Mouse (Mus musculus) neural tube, embryonic 15.5 days (tissue): ENCODE data around the gene Banp. TPM values are rescaled to one million over a fixed set of nuclear protein-coding genes. Genes with fewer than 3 reads are reported as not detected.
A peak's percentile ranks its signal among the peaks of the same experiment; 100 is the strongest.

ENCODE experiments used
- ATAC-seq: fragments of 200-750 bp; cut with Nextera tagmentation; 2 replicates; pipeline ENCODE4 v1.8.0; 2017; ENCODE audit warnings: mild to moderate bottlenecking, moderate TSS enrichment, moderate library complexity; ENCODE audit not compliant: low FRiP score
- H3K27ac ChIP-seq: fragments of 300-500 bp; sonication (generic); replicated peaks from 2 replicates; pipeline ENCODE4 v1.5.1; 2015; ENCODE audit warnings: mild to moderate bottlenecking, inconsistent platforms
- H3K27me3 ChIP-seq: fragments of 300-500 bp; sonication (generic); replicated peaks from 2 replicates; pipeline ENCODE4 v1.6.1; 2015; ENCODE audit warnings: inconsistent platforms
- H3K36me3 ChIP-seq: fragments of 300-500 bp; sonication (generic); 2 replicates; pipeline ENCODE4 v1.6.1; 2015; ENCODE audit warnings: inconsistent platforms
- H3K4me1 ChIP-seq: fragments of 300-500 bp; sonication (generic); 2 replicates; pipeline ENCODE4 v1.6.1; 2015; ENCODE audit warnings: inconsistent platforms
- H3K4me2 ChIP-seq: fragments of 300-500 bp; sonication (generic); 2 replicates; pipeline ENCODE4 v1.6.1; 2015; ENCODE audit warnings: inconsistent platforms, mild to moderate bottlenecking, moderate library complexity
- H3K4me3 ChIP-seq: fragments of 300-500 bp; sonication (generic); replicated peaks from 2 replicates; pipeline ENCODE4 v1.5.1; 2015; ENCODE audit warnings: mild to moderate bottlenecking, inconsistent platforms
- H3K9ac ChIP-seq: fragments of 300-500 bp; sonication (generic); replicated peaks from 2 replicates; pipeline ENCODE4 v1.6.1; 2015; ENCODE audit warnings: mild to moderate bottlenecking, inconsistent platforms
- H3K9me3 ChIP-seq: fragments of 300-500 bp; sonication (generic); replicated peaks from 2 replicates; pipeline ENCODE4 v1.6.1; 2016; ENCODE audit warnings: inconsistent platforms
- WGBS: fragments of 180-500 bp; shearing (Covaris S2); methylation state at CpG from one replicate; pipeline ENCODE4 v1.1.7; 2015; ENCODE audit warnings: mixed read lengths; 5-methylcytosine and 5-hydroxymethylcytosine counted together
- polyA plus RNA-seq: library from polyadenylated mRNA; unstranded; fragments of >200 nt; fragmentation: Nextera tagmentation; extraction: Ambion mirVana; gene quantifications from 2 replicates; pipeline ENCODE4 v1.2.1, GENCODE M21; 2015

Gene Banp
- polyA plus RNA-seq, 1 experiment from 2014 or later: 52.8 TPM

- H3K9me3 ChIP-seq: no peaks in the 10 kb centered on the region
- ATAC-seq: no peak
- 29% methylated on average over 7 of the region's 7 CpGs for WGBS
- H3K4me2 ChIP-seq: no peak overlapping the region
- H3K9ac ChIP-seq: 0 out of 2 replicates have a peak overlapping the region, but pooled peaks have one; percentile 11
- H3K27me3 ChIP-seq: no peaks in the 10 kb centered on the region
- H3K36me3 ChIP-seq: peaks cover 13% of the 10 kb centered on the region
- H3K4me3 ChIP-seq: no peak overlapping the region
- no peak overlapping the region for H3K27ac ChIP-seq
- H3K4me1 ChIP-seq: peaks cover 23% of the 10 kb centered on the region
Measured at GRCm38 (mm10) chr8:122030965-122031364, 81.4 kb downstream of the Banp start.

DNA sequence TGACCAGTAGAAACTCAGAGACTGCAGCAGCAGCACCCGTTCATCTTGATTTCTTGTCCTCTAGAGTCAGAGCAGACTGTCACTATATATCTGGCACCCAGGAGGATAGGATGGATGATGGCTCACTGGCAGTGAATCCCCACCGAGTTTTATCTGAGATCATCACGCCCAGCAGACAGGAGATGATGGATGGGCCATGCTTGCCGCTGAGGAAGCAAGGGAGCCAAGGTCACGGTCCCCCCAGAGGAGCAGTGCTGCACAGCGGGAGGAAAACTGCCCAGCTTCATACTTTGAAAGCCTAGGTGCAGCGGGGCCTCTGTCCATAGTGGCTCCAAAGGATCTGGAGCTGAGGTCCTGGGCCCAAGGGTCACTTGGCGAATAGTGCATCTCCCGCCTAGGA lies 83.2 kb downstream of the Banp start:
- peak overlapping the region; percentile 54 for H3K27ac ChIP-seq
- H3K4me1 ChIP-seq: peaks cover 23% of the 10 kb centered on the region
- H3K4me3 ChIP-seq: no peak overlapping the region
- no peak overlapping the region for H3K9ac ChIP-seq
- H3K4me2 ChIP-seq: no peak overlapping the region
- no peaks in the 10 kb centered on the region for H3K9me3 ChIP-seq
- no peaks in the 10 kb centered on the region for H3K27me3 ChIP-seq
- WGBS: 42% methylated on average over 9 of the region's 9 CpGs
- peak; percentile 45; the same call in 1 of the 2 replicates for ATAC-seq
- H3K36me3 ChIP-seq: no peaks in the 10 kb centered on the region

DNA sequence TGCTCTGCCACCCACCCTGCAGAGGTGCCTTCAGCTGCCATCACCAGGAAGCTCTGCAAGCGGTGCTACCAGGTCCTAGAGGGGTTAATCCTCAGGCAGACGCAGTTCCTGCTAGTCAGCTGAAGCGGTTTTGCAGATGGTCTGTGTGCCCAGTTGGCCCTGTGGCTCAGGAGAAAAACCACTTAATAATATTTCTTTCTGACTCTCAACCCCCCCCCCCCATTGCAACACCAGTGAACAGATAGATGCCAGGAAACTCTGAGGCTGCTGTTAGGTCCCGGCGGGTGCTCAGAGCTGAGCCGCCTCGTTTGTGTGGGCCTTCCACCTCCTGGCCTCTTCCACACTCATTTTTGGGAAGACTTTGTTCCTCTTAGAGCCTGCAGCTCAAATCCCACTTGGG lies 86.0 kb downstream of the Banp start:
- Histone ChIP-seq H3K4me1 (peaks cover 22% of the 10 kb centered on the region), H3K4me2 (no peak overlapping the region), H3K9me3 (no peaks in the 10 kb centered on the region), H3K9ac (no peak overlapping the region), H3K27me3 (no peaks in the 10 kb centered on the region), H3K4me3 (no peak overlapping the region), H3K36me3 (no peaks in the 10 kb centered on the region), H3K27ac (no peak overlapping the region)
- ATAC-seq: no peak
- 81% methylated on average over 7 of the region's 7 CpGs for WGBS

GRCm38 (mm10) chr8:122036325-122036724 lies 86.8 kb downstream of the Banp start:
- ATAC-seq: no peak

DNA sequence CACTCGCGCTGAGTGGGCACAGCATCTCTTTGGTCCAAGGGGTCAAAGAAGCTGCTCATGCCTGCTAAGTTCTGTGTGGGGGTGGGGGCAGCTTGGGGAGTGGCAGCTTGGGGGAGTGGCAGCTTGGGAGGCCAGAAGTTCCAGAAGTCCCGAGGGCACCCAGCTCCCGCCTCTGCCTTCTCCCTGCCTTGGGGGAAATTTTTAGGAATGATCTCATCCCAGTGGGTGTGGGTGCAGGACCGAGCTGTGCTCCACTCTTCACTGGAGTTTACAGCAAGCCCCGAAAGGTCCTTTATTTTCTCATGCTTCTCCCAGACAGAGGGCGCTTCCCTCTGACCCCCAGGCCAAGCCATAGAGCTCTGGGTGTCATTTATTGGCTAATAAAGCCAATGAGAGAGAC lies 87.7 kb downstream of the Banp start:
- ATAC-seq: no peak
- no peaks in the 10 kb centered on the region for H3K27me3 ChIP-seq
- H3K4me3 ChIP-seq: no peak overlapping the region
- WGBS: 72% methylated on average over 7 of the region's 7 CpGs
- H3K27ac ChIP-seq: no peak overlapping the region
- H3K9ac ChIP-seq: no peak overlapping the region
- no peaks in the 10 kb centered on the region for H3K36me3 ChIP-seq
- H3K4me2 ChIP-seq: no peak overlapping the region
- H3K9me3 ChIP-seq: no peaks in the 10 kb centered on the region
- H3K4me1 ChIP-seq: peaks cover 7% of the 10 kb centered on the region

More at GRCm38 (mm10) chr8:122036325-122036724, 86.8 kb downstream of the Banp start:
- no peak overlapping the region for H3K4me3 ChIP-seq
- WGBS: 81% methylated on average over 6 of the region's 6 CpGs
- H3K27ac ChIP-seq: no peak overlapping the region
- H3K27me3 ChIP-seq: no peaks in the 10 kb centered on the region
- no peaks in the 10 kb centered on the region for H3K9me3 ChIP-seq
- no peaks in the 10 kb centered on the region for H3K36me3 ChIP-seq
- no peak overlapping the region for H3K4me2 ChIP-seq
- no peak overlapping the region for H3K9ac ChIP-seq
- H3K4me1 ChIP-seq: peaks cover 14% of the 10 kb centered on the region

GRCm38 (mm10) chr8:122038076-122038475 lies 88.5 kb downstream of the Banp start:
- 92% methylated on average over 6 of the region's 6 CpGs for WGBS
- no peaks in the 10 kb centered on the region for H3K9me3 ChIP-seq
- no peaks in the 10 kb centered on the region for H3K27me3 ChIP-seq
- H3K27ac ChIP-seq: no peak overlapping the region
- H3K4me1 ChIP-seq: no peaks in the 10 kb centered on the region
- ATAC-seq: no peak
- H3K9ac ChIP-seq: no peak overlapping the region
- no peaks in the 10 kb centered on the region for H3K36me3 ChIP-seq
- no peak overlapping the region for H3K4me2 ChIP-seq
- H3K4me3 ChIP-seq: no peak overlapping the region

DNA sequence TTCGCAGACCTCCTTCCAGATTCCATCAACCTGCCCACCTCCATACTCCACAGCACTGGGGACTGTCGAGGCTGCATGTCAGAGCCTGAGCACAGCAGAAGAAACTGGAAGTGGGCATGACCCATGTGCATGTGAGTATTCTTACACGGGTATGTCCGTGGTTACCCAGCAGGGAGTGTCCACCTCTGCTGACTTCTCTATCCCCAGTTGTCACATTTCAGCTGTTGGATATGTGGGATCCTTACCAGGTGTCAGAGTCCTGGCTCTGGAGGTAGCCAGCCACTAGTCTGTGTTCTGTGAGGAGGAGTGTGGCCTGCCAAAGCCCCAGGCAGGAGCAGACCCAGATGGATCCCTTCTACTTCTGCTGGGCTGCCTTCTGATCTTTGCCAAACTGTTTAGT lies 89.9 kb downstream of the Banp start:
- H3K9me3 ChIP-seq: no peaks in the 10 kb centered on the region

GRCm38 (mm10) chr8:122047206-122047870 lies 97.8 kb downstream of the Banp start:
- 68% methylated on average over 15 of the region's 15 CpGs for WGBS

More for the DNA sequence above, 89.9 kb downstream of the Banp start:
- ATAC-seq: no peak
- no peak overlapping the region for H3K9ac ChIP-seq
- H3K4me2 ChIP-seq: no peak overlapping the region
- H3K4me3 ChIP-seq: no peak overlapping the region
- H3K4me1 ChIP-seq: no peaks in the 10 kb centered on the region
- no peaks in the 10 kb centered on the region; the same call in 1 of the 2 replicates for H3K27me3 ChIP-seq
- WGBS: 82% methylated on average over 4 of the region's 4 CpGs
- H3K27ac ChIP-seq: no peak overlapping the region
- no peaks in the 10 kb centered on the region for H3K36me3 ChIP-seq

DNA sequence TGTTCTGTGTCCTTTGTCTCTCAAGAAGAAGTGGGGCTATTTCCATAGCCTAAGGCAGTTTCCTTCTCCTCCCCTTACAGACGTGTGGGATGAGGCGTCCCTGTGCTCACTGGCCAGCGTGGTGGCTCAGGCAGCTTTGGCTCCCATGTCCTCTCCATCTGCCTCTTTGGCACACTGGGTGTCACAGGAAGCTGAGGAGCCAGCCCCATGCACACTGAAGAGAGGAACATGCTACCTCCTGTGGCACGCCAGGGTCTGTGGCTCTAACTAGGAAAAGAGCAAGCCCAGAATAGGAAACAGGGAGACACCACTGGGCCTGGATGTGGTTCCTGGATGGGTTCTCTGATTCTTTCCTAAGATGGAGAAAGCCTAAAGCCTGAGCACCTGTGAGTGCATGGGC lies 99.7 kb downstream of the Banp start:
- no peak overlapping the region for H3K27ac ChIP-seq
- H3K4me1 ChIP-seq: peaks cover 4% of the 10 kb centered on the region; the same call in 1 of the 2 replicates
- H3K4me2 ChIP-seq: no peak overlapping the region
- H3K9ac ChIP-seq: no peak overlapping the region
- 91% methylated on average over 4 of the region's 4 CpGs for WGBS
- H3K9me3 ChIP-seq: no peaks in the 10 kb centered on the region
- no peak overlapping the region for H3K4me3 ChIP-seq
- no peak for ATAC-seq
- H3K27me3 ChIP-seq: no peaks in the 10 kb centered on the region; the same call in 1 of the 2 replicates
- no peaks in the 10 kb centered on the region for H3K36me3 ChIP-seq

More at GRCm38 (mm10) chr8:122047206-122047870, 97.8 kb downstream of the Banp start:
- H3K27me3 ChIP-seq: no peaks in the 10 kb centered on the region; the same call in 1 of the 2 replicates
- H3K4me3 ChIP-seq: no peak overlapping the region
- H3K9ac ChIP-seq: no peak overlapping the region
- no peak for ATAC-seq
- no peaks in the 10 kb centered on the region for H3K36me3 ChIP-seq
- H3K4me2 ChIP-seq: no peak overlapping the region
- H3K9me3 ChIP-seq: no peaks in the 10 kb centered on the region
- H3K27ac ChIP-seq: no peak overlapping the region
- 0 out of 2 replicates have a peak, but pooled peaks cover 2% of the 10 kb centered on the region for H3K4me1 ChIP-seq

DNA sequence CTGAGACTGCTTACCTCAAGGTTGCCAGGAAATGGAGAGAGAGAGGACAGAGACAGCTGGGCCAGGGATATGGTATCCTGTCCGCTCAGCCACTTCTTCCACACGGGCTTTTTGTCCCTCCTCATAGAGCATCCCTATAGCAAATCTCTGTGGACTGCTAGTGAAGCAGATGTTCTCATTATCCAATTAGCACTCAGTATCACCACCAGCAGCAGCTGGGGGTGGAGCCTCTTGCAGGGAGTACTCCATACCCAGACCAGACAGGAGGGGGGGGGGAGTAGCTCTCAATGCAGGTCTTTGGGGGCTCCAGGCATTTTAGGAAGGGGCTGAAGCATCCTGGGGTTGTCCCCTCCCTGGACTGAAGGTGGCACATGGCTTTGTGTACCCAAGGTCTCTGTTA lies 100.4 kb downstream of the Banp start:
- no peak for ATAC-seq
- 39% methylated on average over 2 of the region's 2 CpGs for WGBS
- Histone ChIP-seq H3K9ac (no peak overlapping the region), H3K27ac (no peak overlapping the region), H3K27me3 (no peaks in the 10 kb centered on the region), H3K9me3 (no peaks in the 10 kb centered on the region), H3K36me3 (no peaks in the 10 kb centered on the region), H3K4me2 (no peak overlapping the region), H3K4me3 (no peak overlapping the region), H3K4me1 (peaks cover 10% of the 10 kb centered on the region)

DNA sequence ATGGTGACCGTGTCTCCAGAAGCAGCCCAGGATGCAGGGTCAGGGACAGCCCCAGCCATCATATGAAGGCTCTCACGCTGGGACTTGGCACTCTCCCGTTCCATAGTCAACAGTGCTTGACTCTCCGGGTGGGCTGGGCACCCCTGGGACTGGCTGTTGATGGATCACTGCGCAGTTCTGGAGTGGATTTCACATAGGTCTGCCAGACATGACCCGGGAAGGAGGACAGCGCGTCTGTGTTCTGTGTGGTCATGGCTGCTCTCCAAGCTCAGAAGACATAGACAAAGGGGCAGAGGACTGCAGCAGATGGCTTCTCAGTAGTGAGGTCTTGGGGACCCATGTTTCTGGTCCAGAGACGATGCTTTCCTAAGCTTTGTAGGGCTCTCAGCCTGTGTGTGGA lies 101.1 kb downstream of the Banp start:
- Histone ChIP-seq H3K36me3 (no peaks in the 10 kb centered on the region), H3K9me3 (no peaks in the 10 kb centered on the region), H3K4me2 (no peak overlapping the region), H3K27ac (no peak overlapping the region), H3K27me3 (no peaks in the 10 kb centered on the region), H3K4me1 (peaks cover 17% of the 10 kb centered on the region), H3K9ac (no peak overlapping the region), H3K4me3 (no peak overlapping the region)
- WGBS: 92% methylated on average over 9 of the region's 9 CpGs
- ATAC-seq: no peak

DNA sequence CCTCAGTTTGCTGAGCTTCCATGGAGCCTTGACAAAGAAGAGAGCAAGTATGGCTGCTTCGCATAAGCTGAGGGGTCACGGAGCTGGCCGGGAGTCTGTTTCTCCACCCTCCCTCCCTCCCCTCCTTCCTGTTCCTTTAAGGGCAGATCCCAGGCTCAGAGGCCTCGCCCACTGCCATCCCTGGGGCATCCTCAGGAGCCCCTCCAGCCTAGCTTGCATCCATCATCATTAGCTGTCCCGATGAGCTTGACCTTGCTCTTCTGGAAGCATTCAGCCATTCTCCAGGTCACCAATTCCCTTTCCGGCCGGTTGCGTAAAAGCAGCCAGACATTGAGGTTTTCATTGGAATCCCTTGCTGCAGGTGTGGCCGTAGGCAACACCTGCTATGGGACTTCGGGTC lies 105.8 kb downstream of the Banp start:
- ATAC-seq: no peak
- 0 out of 2 replicates have a peak overlapping the region, but pooled peaks have one; percentile 8 for H3K27ac ChIP-seq
- 45% methylated on average over 10 of the region's 10 CpGs for WGBS
- peaks cover 14% of the 10 kb centered on the region for H3K4me1 ChIP-seq
- no peaks in the 10 kb centered on the region for H3K36me3 ChIP-seq
- no peak overlapping the region for H3K4me2 ChIP-seq
- H3K27me3 ChIP-seq: no peaks in the 10 kb centered on the region
- no peak overlapping the region for H3K4me3 ChIP-seq
- H3K9ac ChIP-seq: no peak overlapping the region
- no peaks in the 10 kb centered on the region for H3K9me3 ChIP-seq
